Mouse (Mus musculus) liver, embryonic 11.5 days (tissue): Measurements from ENCODE around the gene Rybp. TPM values are rescaled to one million over a fixed set of nuclear protein-coding genes. Genes with fewer than 3 reads are reported as not detected.

Source experiments
- ATAC-seq: fragments of 200-750 bp; cut with Nextera tagmentation; replicated peaks from 2 replicates; pipeline ENCODE4 v1.8.0; 2017; ENCODE audit warnings: moderate number of reproducible peaks, mild to moderate bottlenecking, moderate TSS enrichment, moderate library complexity; ENCODE audit not compliant: low FRiP score
- DNase-seq: peaks from one replicate; pipeline ENCODE4 v3.0.0-alpha.2; 2017; ENCODE audit warnings: low spot score
- H3K27ac ChIP-seq: fragments of 300-500 bp; sonication (generic); 2 replicates; pipeline ENCODE4 v1.5.1; 2014; ENCODE audit warnings: mild to moderate bottlenecking, low read depth, low read length, control low read depth
- H3K27me3 ChIP-seq: fragments of 300-500 bp; sonication (generic); replicated peaks from 2 replicates; pipeline ENCODE4 v1.6.1; 2014; ENCODE audit warnings: low read length, mixed read lengths; ENCODE audit not compliant: control insufficient read depth, insufficient read depth
- H3K36me3 ChIP-seq: fragments of 300-500 bp; sonication (generic); 2 replicates; pipeline ENCODE4 v1.6.1; 2014; ENCODE audit warnings: mild to moderate bottlenecking, low read length, moderate library complexity, mixed read lengths; ENCODE audit not compliant: control insufficient read depth, insufficient read depth
- H3K4me1 ChIP-seq: fragments of 300-500 bp; sonication (generic); replicated peaks from 2 replicates; pipeline ENCODE4 v1.6.1; 2014; ENCODE audit warnings: low read length, mixed read lengths; ENCODE audit not compliant: control insufficient read depth, insufficient read depth
- H3K4me2 ChIP-seq: fragments of 300-500 bp; sonication (generic); 2 replicates; pipeline ENCODE4 v1.6.1; 2014; ENCODE audit warnings: mild to moderate bottlenecking, control low read depth, moderate library complexity
- H3K4me3 ChIP-seq: fragments of 300-500 bp; sonication (generic); 2 replicates; pipeline ENCODE4 v1.5.1; 2014; ENCODE audit warnings: low read depth, low read length, control low read depth
- H3K9ac ChIP-seq: fragments of 300-500 bp; sonication (generic); 2 replicates; pipeline ENCODE4 v1.6.1; 2014; ENCODE audit warnings: low read depth, low read length, control low read depth
- H3K9me3 ChIP-seq: fragments of 300-500 bp; sonication (generic); 2 replicates; pipeline ENCODE4 v1.6.1; 2016; ENCODE audit warnings: low read length, inconsistent platforms, mixed read lengths; ENCODE audit not compliant: control insufficient read depth
- WGBS: fragments of 180-500 bp; shearing (Covaris S2); extraction: QIAGEN DNeasy Blood & Tissue Kit; methylation state at CpG from one replicate; pipeline ENCODE4 v1.1.7; 2014; 5-methylcytosine and 5-hydroxymethylcytosine counted together
- polyA plus RNA-seq: library from polyadenylated mRNA; unstranded; fragments of >200 nt; fragmentation: Nextera tagmentation; extraction: Ambion mirVana; gene quantifications from 2 replicates; pipeline ENCODE4 v1.2.1, GENCODE M21; 2014

Gene Rybp
- polyA plus RNA-seq, 1 experiment from 2014 or later: 11.2 TPM

GRCm38 (mm10) chr6:100197102-100197501 is 90.2 kb downstream of the Rybp start:
- H3K27me3 ChIP-seq: no peaks in the 10 kb centered on the region
- H3K9me3 ChIP-seq: no peaks in the 10 kb centered on the region
- no peaks in the 10 kb centered on the region for H3K36me3 ChIP-seq
- DNase-seq (no peak), ATAC-seq (no peak)
- no peak overlapping the region for H3K4me2 ChIP-seq
- 68% methylated on average over 5 of the region's 5 CpGs for WGBS
- H3K9ac ChIP-seq: no peak overlapping the region
- H3K4me3 ChIP-seq: no peak overlapping the region
- peaks cover 16% of the 10 kb centered on the region for H3K4me1 ChIP-seq
- H3K27ac ChIP-seq: no peak overlapping the region

- H3K9me3 ChIP-seq: no peaks in the 10 kb centered on the region
- DNase-seq: no peak
- no peak overlapping the region for H3K4me3 ChIP-seq
- H3K4me1 ChIP-seq: peaks cover 16% of the 10 kb centered on the region
- H3K27ac ChIP-seq: peak overlapping the region; percentile 54; the same call in 1 of the 2 replicates
- no peak overlapping the region for H3K4me2 ChIP-seq
- no peak overlapping the region for H3K9ac ChIP-seq
- peak; percentile 40 for ATAC-seq
- H3K36me3 ChIP-seq: no peaks in the 10 kb centered on the region
- no peaks in the 10 kb centered on the region for H3K27me3 ChIP-seq
- WGBS: 9% methylated on average over 7 of the region's 7 CpGs
Measured at GRCm38 (mm10) chr6:100195870-100196409, 91.3 kb downstream of the Rybp start.

- H3K36me3 ChIP-seq: no peaks in the 10 kb centered on the region
- DNase-seq: no peak
Measured at GRCm38 (mm10) chr6:100195091-100195490, 92.2 kb downstream of the Rybp start.

DNA sequence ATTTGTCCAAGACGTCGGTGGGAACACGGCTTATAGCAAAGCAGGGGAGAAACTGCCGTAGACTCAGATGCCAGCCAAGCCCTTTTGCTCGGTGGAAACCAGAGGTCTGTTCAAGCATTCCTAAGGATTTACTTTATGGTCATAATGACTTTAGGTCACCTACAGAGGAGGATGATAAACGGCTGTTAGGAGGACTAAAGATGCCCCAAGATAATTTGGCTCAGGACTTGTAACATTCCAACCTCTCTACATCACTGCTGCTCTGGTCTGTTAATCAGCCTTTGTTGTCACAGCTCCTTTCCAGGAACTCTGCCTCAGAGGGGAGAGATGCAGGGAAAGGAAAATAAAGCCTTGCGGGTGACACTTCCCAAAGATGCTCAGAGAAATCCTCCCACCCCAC is 93.5 kb downstream of the Rybp start:
- H3K36me3 ChIP-seq: no peaks in the 10 kb centered on the region
- DNase-seq (no peak), ATAC-seq (no peak)
- no peak overlapping the region for H3K27ac ChIP-seq
- H3K9me3 ChIP-seq: no peaks in the 10 kb centered on the region
- no peak overlapping the region for H3K4me2 ChIP-seq
- no peak overlapping the region for H3K9ac ChIP-seq
- peaks cover 24% of the 10 kb centered on the region for H3K4me1 ChIP-seq
- H3K4me3 ChIP-seq: no peak overlapping the region
- no peaks in the 10 kb centered on the region for H3K27me3 ChIP-seq
- WGBS: 67% methylated on average over 7 of the region's 7 CpGs

More at GRCm38 (mm10) chr6:100195091-100195490, 92.2 kb downstream of the Rybp start:
- H3K4me1 ChIP-seq: peaks cover 16% of the 10 kb centered on the region
- no peak overlapping the region; the same call in 1 of the 2 replicates for H3K27ac ChIP-seq
- no peak overlapping the region for H3K9ac ChIP-seq
- no peaks in the 10 kb centered on the region for H3K9me3 ChIP-seq
- no peak overlapping the region for H3K4me3 ChIP-seq
- WGBS: 66% methylated on average over 5 of the region's 5 CpGs
- no peaks in the 10 kb centered on the region for H3K27me3 ChIP-seq
- no peak overlapping the region for H3K4me2 ChIP-seq
- ATAC-seq: no peak

DNA sequence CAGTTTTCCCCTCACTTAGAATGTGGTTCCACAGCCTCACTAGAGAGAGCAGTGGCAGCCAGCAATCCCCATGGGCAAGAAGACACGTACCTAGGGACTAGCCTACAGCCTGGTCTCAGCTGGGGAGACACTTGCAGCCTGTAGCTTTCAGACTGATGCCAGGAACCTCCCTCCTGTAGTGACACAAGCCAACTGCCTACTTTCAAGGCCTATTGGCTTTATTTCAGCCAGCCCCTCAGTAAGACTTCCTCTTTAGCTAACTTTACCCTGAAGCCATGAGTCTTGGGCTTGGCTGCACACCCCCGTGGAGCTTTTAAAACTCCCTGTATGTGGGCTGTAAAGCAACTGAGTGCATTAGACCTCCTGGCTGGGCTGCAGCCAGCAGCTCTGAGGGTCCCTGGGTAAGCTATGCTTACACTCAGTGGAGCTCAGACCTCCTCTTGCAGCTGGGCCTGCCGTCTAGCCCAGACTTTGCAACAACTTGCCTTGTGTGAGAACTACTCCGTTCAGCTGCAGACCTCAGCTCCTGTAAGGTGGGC is 94.5 kb downstream of the Rybp start:
- 62% methylated on average over 4 of the region's 4 CpGs for WGBS
- ATAC-seq (no peak), DNase-seq (no peak)
- H3K4me1 ChIP-seq: peaks cover 33% of the 10 kb centered on the region
- H3K27ac ChIP-seq: no peak overlapping the region
- H3K4me2 ChIP-seq: no peak overlapping the region
- no peaks in the 10 kb centered on the region for H3K27me3 ChIP-seq
- no peak overlapping the region for H3K9ac ChIP-seq
- no peaks in the 10 kb centered on the region for H3K9me3 ChIP-seq
- no peaks in the 10 kb centered on the region for H3K36me3 ChIP-seq
- no peak overlapping the region for H3K4me3 ChIP-seq

DNA sequence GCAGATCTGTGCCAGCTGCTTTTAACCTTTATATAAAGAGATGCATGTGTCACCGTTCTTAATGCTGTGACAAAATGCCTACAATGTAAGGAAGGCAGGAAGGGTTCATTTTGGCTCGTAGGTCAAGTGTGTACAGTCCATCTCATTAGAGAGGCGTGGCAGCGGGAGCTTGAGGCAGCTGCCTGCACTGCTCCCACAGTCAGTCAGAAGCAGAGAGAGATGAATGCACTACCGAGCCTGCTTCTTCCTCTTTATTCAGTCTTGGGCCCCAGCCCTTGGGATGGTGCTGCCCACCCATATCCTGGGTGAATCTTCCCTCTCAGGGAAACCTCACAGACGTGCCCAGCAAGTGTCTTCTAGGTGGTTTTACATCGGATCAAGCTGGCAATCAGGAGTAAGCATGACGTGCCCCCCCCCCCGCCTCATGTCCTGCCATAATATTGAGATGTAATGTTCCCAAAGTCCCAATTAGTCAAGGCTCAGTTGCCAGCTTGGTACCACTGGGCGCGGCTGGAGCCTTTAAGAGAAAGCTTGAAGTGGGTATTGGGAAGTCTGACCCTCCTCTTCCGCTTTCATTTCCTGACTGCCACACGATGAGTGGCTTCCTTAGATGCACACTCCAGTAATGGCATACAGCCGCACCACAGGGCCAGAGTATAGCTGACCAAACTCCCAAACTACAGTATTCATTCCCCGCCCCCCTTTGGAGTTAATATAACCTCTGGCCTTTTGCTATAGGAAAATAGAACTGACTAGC is 96.3 kb downstream of the Rybp start:
- DNase-seq (no peak), ATAC-seq (no peak)
- Histone ChIP-seq H3K4me3 (no peak overlapping the region), H3K4me2 (no peak overlapping the region), H3K27ac (no peak overlapping the region), H3K9ac (no peak overlapping the region), H3K36me3 (no peaks in the 10 kb centered on the region), H3K4me1 (peaks cover 28% of the 10 kb centered on the region), H3K27me3 (no peaks in the 10 kb centered on the region), H3K9me3 (no peaks in the 10 kb centered on the region)
- 74% methylated on average over 15 of the region's 15 CpGs for WGBS

- H3K4me1 ChIP-seq: peaks cover 28% of the 10 kb centered on the region
- no peak for DNase-seq
Measured at GRCm38 (mm10) chr6:100190310-100190709, 97.0 kb downstream of the Rybp start.

DNA sequence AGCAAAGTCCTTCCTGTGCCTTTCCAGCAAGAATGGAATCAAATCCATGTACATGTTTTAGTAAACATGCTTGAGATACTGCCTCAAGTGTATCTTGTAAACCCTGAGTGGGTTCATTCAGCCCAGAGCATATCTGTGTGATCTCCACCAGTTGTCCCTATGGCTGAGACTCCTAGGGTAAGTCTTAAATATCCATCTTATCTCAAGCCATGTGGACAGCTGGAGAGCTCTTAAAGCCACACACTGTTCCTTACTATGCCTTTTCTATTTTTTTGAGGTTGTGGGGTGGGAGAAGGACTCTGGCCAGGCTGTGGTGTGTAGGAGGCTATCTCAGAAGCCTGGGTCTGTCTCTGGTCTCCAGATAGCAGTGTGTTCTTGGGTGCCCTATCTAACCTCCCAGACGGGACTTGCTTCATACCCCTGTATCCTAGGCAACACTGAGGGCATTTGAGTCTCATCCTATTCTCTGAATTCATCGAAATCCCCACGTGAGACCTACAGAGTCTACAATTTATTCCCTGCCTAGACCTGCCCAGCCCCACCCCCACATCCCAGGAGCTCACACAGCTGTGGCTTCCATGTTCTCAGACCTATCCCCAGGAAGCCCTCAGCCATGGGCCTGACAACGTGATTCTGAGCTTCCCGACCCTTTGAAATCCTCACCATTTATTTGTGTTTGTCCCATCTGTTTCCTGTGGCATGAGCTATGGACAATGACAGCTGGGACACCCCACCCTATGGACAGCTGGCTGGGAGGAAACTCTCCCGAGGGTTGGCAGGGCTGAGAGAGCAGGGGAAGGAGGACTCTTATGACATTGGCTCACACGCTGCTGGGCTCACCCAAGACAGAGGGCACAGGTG is 98.2 kb downstream of the Rybp start:
- Histone ChIP-seq H3K9me3 (no peaks in the 10 kb centered on the region), H3K4me1 (peaks cover 24% of the 10 kb centered on the region), H3K27ac (no peak overlapping the region), H3K27me3 (no peaks in the 10 kb centered on the region), H3K4me2 (peak overlapping the region; percentile 22; the same call in 1 of the 2 replicates), H3K4me3 (no peak overlapping the region), H3K36me3 (no peaks in the 10 kb centered on the region), H3K9ac (no peak overlapping the region)
- 35% methylated on average over 7 of the region's 7 CpGs for WGBS
- DNase-seq: no peak
- ATAC-seq: peak; percentile 91

More at GRCm38 (mm10) chr6:100190310-100190709, 97.0 kb downstream of the Rybp start:
- no peak for ATAC-seq
- Histone ChIP-seq H3K27me3 (no peaks in the 10 kb centered on the region), H3K9me3 (no peaks in the 10 kb centered on the region), H3K36me3 (no peaks in the 10 kb centered on the region), H3K9ac (no peak overlapping the region), H3K27ac (no peak overlapping the region), H3K4me3 (no peak overlapping the region), H3K4me2 (no peak overlapping the region)
- WGBS: 82% methylated on average over 10 of the region's 10 CpGs
